Mouse (Mus musculus) MEL (cell line): ENCODE data around the gene Lacc1. TPM values are rescaled to one million over a fixed set of nuclear protein-coding genes. Genes with fewer than 3 reads are reported as not detected.

Experiments used
- DNase-seq: peaks from one replicate; pipeline ENCODE4 v3.0.0; 2011; ENCODE audit warnings: low read depth, low spot score
- H3K27ac ChIP-seq: 2 replicates; pipeline ENCODE4 v1.5.1; 2012; ENCODE audit warnings: low read depth, mild to moderate bottlenecking, control low read depth, low read length, moderate library complexity; ENCODE audit not compliant: control insufficient read depth
- H3K27me3 ChIP-seq, 2 experiments: fragments of 150-350 bp in 1 of 2; sonication (generic) in 1 of 2; 2 replicates each; pipeline ENCODE4 v1.6.1; 2012; ENCODE audit warnings: low read length in 2 of 2, mild to moderate bottlenecking in 2 of 2, improper control_type of control experiment in 1 of 2, moderate library complexity in 1 of 2; ENCODE audit not compliant: insufficient read depth in 2 of 2, control insufficient read depth in 1 of 2
- H3K36me3 ChIP-seq, 2 experiments: 2 replicates each; pipeline ENCODE4 v1.6.1; 2012 to 2014; ENCODE audit warnings: low read length in 2 of 2, improper control_type of control experiment in 1 of 2, inconsistent platforms in 1 of 2, mild to moderate bottlenecking in 1 of 2; ENCODE audit not compliant: insufficient read depth in 2 of 2, control insufficient read depth in 1 of 2
- H3K4me1 ChIP-seq, 2 experiments: fragments of 150-350 bp in 1 of 2; sonication (generic) in 1 of 2; 2 replicates each; pipeline ENCODE4 v1.6.1; 2012; ENCODE audit warnings: low read length in 2 of 2, improper control_type of control experiment in 1 of 2, mild to moderate bottlenecking in 1 of 2; ENCODE audit not compliant: insufficient read depth in 2 of 2, control insufficient read depth in 1 of 2
- H3K4me3 ChIP-seq, 2 experiments: fragments of 150-350 bp in 1 of 2; sonication (generic) in 1 of 2; 2 replicates each; pipeline ENCODE4 v1.5.1; 2012; ENCODE audit warnings: low read depth in 2 of 2, low read length in 2 of 2, mild to moderate bottlenecking in 2 of 2, moderate library complexity in 2 of 2, control low read depth in 1 of 2, improper control_type of control experiment in 1 of 2; ENCODE audit not compliant: control insufficient read depth in 1 of 2, insufficient read depth in 1 of 2
- H3K79me2 ChIP-seq: 2 replicates; pipeline ENCODE4 v1.6.1; 2012; ENCODE audit warnings: mild to moderate bottlenecking, low read length, moderate library complexity; ENCODE audit not compliant: control insufficient read depth, poor library complexity, insufficient read depth
- H3K9ac ChIP-seq: 2 replicates; pipeline ENCODE4 v1.6.1; 2012; ENCODE audit warnings: low read depth, mild to moderate bottlenecking, control low read depth, low read length, moderate library complexity; ENCODE audit not compliant: control insufficient read depth, poor library complexity, severe bottlenecking
- H3K9me3 ChIP-seq: fragments of 150-350 bp; sonication (generic); replicated peaks from 2 replicates; pipeline ENCODE4 v1.6.1; 2012; ENCODE audit warnings: mild to moderate bottlenecking, low read length, improper control_type of control experiment, moderate library complexity; ENCODE audit not compliant: insufficient read depth
- BHLHE40 ChIP-seq: IDR thresholded peaks from 2 replicates; pipeline ENCODE4 v1.6.1; 2012; ENCODE audit warnings: low read depth, mild to moderate bottlenecking, inconsistent platforms, low read length, improper control_type of control experiment, borderline replicate concordance
- CHD1 ChIP-seq: IDR thresholded peaks from 2 replicates; pipeline ENCODE4 v1.6.1; 2012; ENCODE audit warnings: low read depth, mild to moderate bottlenecking, inconsistent platforms, low read length, improper control_type of control experiment
- E2F4 ChIP-seq: IDR thresholded peaks from 2 replicates; pipeline ENCODE4 v1.6.1; 2011; ENCODE audit warnings: low read depth, low read length, improper control_type of control experiment, borderline replicate concordance
- ELF1 ChIP-seq: IDR thresholded peaks from 2 replicates; pipeline ENCODE4 v1.6.1; 2014; ENCODE audit warnings: low read depth, mild to moderate bottlenecking, inconsistent platforms, low read length, improper control_type of control experiment, moderate library complexity
- ETS1 ChIP-seq: IDR thresholded peaks from 2 replicates; pipeline ENCODE4 v1.6.1; 2012; ENCODE audit warnings: low read depth, mild to moderate bottlenecking, inconsistent platforms, low read length, improper control_type of control experiment, moderate library complexity
- JUND ChIP-seq: IDR thresholded peaks from 2 replicates; pipeline ENCODE4 v1.6.1; 2011; ENCODE audit warnings: low read depth, mild to moderate bottlenecking, improper control_type of control experiment, low read length
- MAFK ChIP-seq: IDR thresholded peaks from 2 replicates; pipeline ENCODE4 v1.6.1; 2011; ENCODE audit warnings: low read depth, mild to moderate bottlenecking, low read length, improper control_type of control experiment, borderline replicate concordance
- MAZ ChIP-seq: IDR thresholded peaks from 2 replicates; pipeline ENCODE4 v1.6.1; 2012; ENCODE audit warnings: low read depth, mild to moderate bottlenecking, inconsistent platforms, low read length, improper control_type of control experiment
- MEF2A ChIP-seq: IDR thresholded peaks from 2 replicates; pipeline ENCODE4 v1.6.1; 2014; ENCODE audit warnings: low read depth, mild to moderate bottlenecking, inconsistent platforms, low read length, improper control_type of control experiment; ENCODE audit not compliant: poor library complexity, insufficient replicate concordance, severe bottlenecking; ENCODE audit errors: extremely low read depth
- MXI1 ChIP-seq: IDR thresholded peaks from 2 replicates; pipeline ENCODE4 v1.6.1; 2011; ENCODE audit warnings: mild to moderate bottlenecking, low read depth, low read length, improper control_type of control experiment
- NELFE ChIP-seq: IDR thresholded peaks from 2 replicates; pipeline ENCODE4 v1.6.1; 2011; ENCODE audit warnings: low read depth, low read length, improper control_type of control experiment
- NRF1 ChIP-seq: IDR thresholded peaks from 2 replicates; pipeline ENCODE4 v1.6.1; 2014; ENCODE audit warnings: low read depth, mild to moderate bottlenecking, inconsistent platforms, low read length, improper control_type of control experiment, moderate library complexity; ENCODE audit not compliant: poor library complexity, insufficient read depth, severe bottlenecking
- POLR2A ChIP-seq, 2 experiments: IDR thresholded peaks; 2 replicates each; pipeline ENCODE4 v1.6.1; 2011 to 2012; ENCODE audit warnings: low read length in 2 of 2, mild to moderate bottlenecking in 2 of 2, control low read depth in 1 of 2, improper control_type of control experiment in 1 of 2, low read depth in 1 of 2, moderate library complexity in 1 of 2; ENCODE audit not compliant: control insufficient read depth in 1 of 2, insufficient read depth in 1 of 2, poor library complexity in 1 of 2
- RAD21 ChIP-seq: IDR thresholded peaks from 2 replicates; pipeline ENCODE4 v1.6.1; 2011; ENCODE audit warnings: mild to moderate bottlenecking, low read depth, low read length, improper control_type of control experiment
- RCOR1 ChIP-seq: IDR thresholded peaks from 2 replicates; pipeline ENCODE4 v1.6.1; 2012; ENCODE audit warnings: low read depth, mild to moderate bottlenecking, inconsistent platforms, low read length, improper control_type of control experiment
- SIN3A ChIP-seq: IDR thresholded peaks from 2 replicates; pipeline ENCODE4 v1.6.1; 2012; ENCODE audit warnings: low read length, improper control_type of control experiment, inconsistent platforms
- SMC3 ChIP-seq: IDR thresholded peaks from 2 replicates; pipeline ENCODE4 v1.6.1; 2011; ENCODE audit warnings: low read depth, low read length, improper control_type of control experiment
- TAL1 ChIP-seq: IDR thresholded peaks from 2 replicates; pipeline ENCODE4 v1.6.1; 2012; ENCODE audit warnings: mild to moderate bottlenecking, inconsistent platforms, low read length, moderate library complexity, mixed read lengths
- TCF12 ChIP-seq: IDR thresholded peaks from 2 replicates; pipeline ENCODE4 v1.6.1; 2014; ENCODE audit warnings: low read depth, mild to moderate bottlenecking, inconsistent platforms, low read length, improper control_type of control experiment, moderate library complexity
- UBTF ChIP-seq: IDR thresholded peaks from 2 replicates; pipeline ENCODE4 v1.6.1; 2012; ENCODE audit warnings: low read depth, mild to moderate bottlenecking, inconsistent platforms, low read length, improper control_type of control experiment, moderate library complexity, borderline replicate concordance; ENCODE audit not compliant: insufficient read depth
- USF1 ChIP-seq: IDR thresholded peaks from 2 replicates; pipeline ENCODE4 v1.6.1; 2014; ENCODE audit warnings: low read depth, mild to moderate bottlenecking, inconsistent platforms, low read length, improper control_type of control experiment, moderate library complexity
- USF2 ChIP-seq, 2 experiments: IDR thresholded peaks; 2 replicates each; pipeline ENCODE4 v1.6.1; 2011 to 2012; ENCODE audit warnings: improper control_type of control experiment in 2 of 2, low read length in 2 of 2, borderline replicate concordance in 1 of 2, inconsistent platforms in 1 of 2, low read depth in 1 of 2, mild to moderate bottlenecking in 1 of 2; ENCODE audit not compliant: insufficient read depth in 1 of 2
- ZKSCAN1 ChIP-seq: IDR thresholded peaks from 2 replicates; pipeline ENCODE4 v1.6.1; 2012; ENCODE audit warnings: low read depth, mild to moderate bottlenecking, inconsistent platforms, low read length, improper control_type of control experiment, moderate library complexity
- ZNF384 ChIP-seq: IDR thresholded peaks from 2 replicates; pipeline ENCODE4 v1.6.1; 2012; ENCODE audit warnings: low read depth, mild to moderate bottlenecking, inconsistent platforms, low read length, improper control_type of control experiment
- polyA plus RNA-seq, 2 experiments: library from polyadenylated mRNA; stranded (reverse) in 1 of 2; unstranded in 1 of 2; fragments of >175 nt in 1 of 2; fragments of >200 nt in 1 of 2; gene quantifications; 2 replicates each; pipeline versions ENCODE4 v1.2.1 to v1.2.4; 2012; ENCODE audit warnings: low replicate concordance in 2 of 2, low read depth in 1 of 2; ENCODE audit not compliant: insufficient read length in 2 of 2, insufficient read depth in 1 of 2, missing spikeins in 1 of 2
- total RNA-seq: library from RNA; depleted of rRNA; stranded (reverse); fragments of 300-350 nt; gene quantifications from 2 replicates; pipeline ENCODE4 v1.2.3, GENCODE M21; 2012; rRNA removed

Lacc1 gene
- total RNA-seq (not detected in 2 replicates), polyA plus RNA-seq (not detected)

DNA sequence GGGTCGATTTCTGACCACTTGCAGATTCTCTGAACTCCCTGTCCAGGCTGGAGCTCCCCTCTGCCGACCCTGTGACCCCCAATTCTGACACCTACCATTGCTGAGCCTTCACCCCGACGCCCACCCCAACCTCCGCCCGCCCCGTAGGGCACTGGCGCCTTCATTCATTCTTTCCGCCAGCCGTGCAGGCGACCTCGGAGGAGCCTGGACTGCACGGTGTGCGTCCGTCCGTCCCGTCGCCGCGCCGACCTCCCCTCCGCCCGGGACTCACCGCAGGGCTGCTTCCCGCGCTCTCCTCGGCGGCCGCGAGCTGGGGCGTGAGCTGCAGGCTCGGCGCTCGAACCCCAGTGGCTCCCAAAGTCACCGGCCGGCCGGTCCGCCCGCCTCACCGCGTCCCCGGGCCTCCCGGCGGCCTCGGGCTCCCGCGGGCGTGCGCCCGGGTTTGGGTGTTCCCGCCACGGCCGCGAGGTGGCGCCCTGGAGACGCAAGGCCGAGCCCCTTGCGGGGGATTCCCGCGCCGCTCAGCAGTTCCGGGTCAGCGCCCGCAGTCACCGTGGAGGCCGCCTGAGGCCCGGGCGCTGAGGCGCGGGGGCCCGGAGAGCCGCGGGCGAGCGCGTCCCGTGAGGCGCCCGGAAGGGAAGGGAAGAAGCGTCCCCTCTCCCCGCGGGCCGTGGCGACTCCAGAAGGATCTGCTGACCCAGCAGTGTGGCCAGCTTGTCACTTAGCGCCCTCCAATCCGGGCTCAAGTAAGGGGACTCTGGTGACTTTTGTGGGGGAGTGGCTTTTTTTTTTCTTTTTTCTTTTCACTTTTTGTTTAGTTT is at the start of gene Lacc1, which contains the start of gene Ccdc122:
Gene Lacc1, minus strand, starts transcription at position 679 of the 821 bp plus-strand sequence.
Gene Ccdc122, plus strand, starts transcription at position 547 of the 821 bp plus-strand sequence.
- Histone ChIP-seq H3K9me3 (no peaks in the 10 kb centered on the region), H3K27ac (no peak within 1 kb of the TSS), H3K79me2 (no peaks in the 10 kb centered on the region), H3K4me1 (no peaks in the 10 kb centered on the region), H3K27me3 (no peaks in the 10 kb centered on the region), H3K9ac (no peak within 1 kb of the TSS)
- no peak for DNase-seq
- TF ChIP-seq MEF2A = no peak
- no peak for TF ChIP-seq ELF1
- no peak for TF ChIP-seq SIN3A
- no peak for TF ChIP-seq NRF1
- TF ChIP-seq ETS1 = no peak
- no peak for TF ChIP-seq E2F4
- TF ChIP-seq POLR2A (IDR thresholded peaks at IDR 0.05; ENCODE audit: control insufficient read depth in 1 of 2, insufficient read depth in 1 of 2, low read depth in 1 of 2, low read length in 2 of 2, poor library complexity in 1 of 2) = no peak
- TF ChIP-seq, all 39 proteins: peak for 0
- Histone ChIP-seq H3K36me3 (no peaks in the 10 kb centered on the region), H3K4me3 (no peak within 1 kb of the TSS)

DNA sequence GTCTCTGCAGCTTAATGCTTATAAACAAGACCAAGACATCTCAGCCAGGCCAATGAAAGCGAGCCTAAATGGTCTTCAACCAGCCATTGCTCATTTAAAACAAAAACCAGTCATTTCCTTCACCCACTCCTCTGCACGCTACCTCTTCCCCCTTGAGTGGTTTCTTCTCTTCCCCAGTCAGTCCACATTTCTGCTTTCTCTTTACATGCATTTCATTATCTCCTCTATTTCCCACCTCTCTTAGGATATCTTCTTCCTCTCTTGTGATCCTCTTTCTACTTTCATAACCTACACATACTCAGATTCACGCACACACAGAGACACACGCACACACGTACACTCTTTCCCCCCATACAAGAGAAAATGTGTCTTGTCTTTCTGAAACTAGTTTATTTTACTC is 44.5 kb upstream of the Lacc1 start:
- Histone ChIP-seq H3K36me3 (no peaks in the 10 kb centered on the region), H3K9ac (no peak overlapping the region), H3K27me3 (no peaks in the 10 kb centered on the region), H3K9me3 (no peaks in the 10 kb centered on the region), H3K79me2 (no peaks in the 10 kb centered on the region), H3K4me1 (no peaks in the 10 kb centered on the region)
- DNase-seq = no peak
- TF ChIP-seq ETS1 = no peak
- no peak for TF ChIP-seq MAFK
- no peak for TF ChIP-seq USF1
- TF ChIP-seq JUND = no peak
- TF ChIP-seq ZKSCAN1 = no peak
- TF ChIP-seq TAL1 = no peak
- TF ChIP-seq ELF1 = no peak
- no peak for TF ChIP-seq USF2 (IDR thresholded peaks at IDR 0.05; ENCODE audit: borderline replicate concordance in 1 of 2, insufficient read depth in 1 of 2, low read depth in 1 of 2, low read length in 2 of 2)
- no peak for TF ChIP-seq TCF12
- no peak for TF ChIP-seq RCOR1
- no peak for TF ChIP-seq MXI1
- TF ChIP-seq CHD1 = no peak
- TF ChIP-seq RAD21 = no peak
- no peak for TF ChIP-seq BHLHE40
- TF ChIP-seq MAZ = no peak
- TF ChIP-seq NELFE = no peak
- TF ChIP-seq UBTF = no peak
- TF ChIP-seq SMC3 = no peak
- no peak for TF ChIP-seq ZNF384
- TF ChIP-seq, all 39 proteins: peak for 0
- no peak overlapping the region for H3K27ac ChIP-seq
- no peak overlapping the region for H3K4me3 ChIP-seq
